In genomic region chr13:3804186-3804585, GRCm38 (mm10) we compare ENCODE assay signal across 16 mouse cellular contexts. TPM values are rescaled to one million over a fixed set of nuclear protein-coding genes. Genes with fewer than 3 reads are reported as not detected.
DNase-seq lines count a peak whose midpoint lies in the region; TF ChIP-seq lines count a peak whose summit lies in the region.
"Had no signal": no experiment of that assay in that cellular context is flagged by ENCODE, and none has a peak within 500 bp of the region (broad histone marks: within the 10 kb centered on the region; RNA-seq: fewer than 3 reads in every experiment).

Calml3 (minus strand) TSS chr13:3804316.

- no peak for TF ChIP-seq POLR2A in lung, adult 2 months (IDR thresholded peaks at IDR 0.05; ENCODE audit: borderline replicate concordance, extremely low read depth, low read depth, low read length)

- WGBS in lung, adult 2 months: 78% methylated on average over 13 of the region's 13 CpGs

- no peak within 1 kb of the TSS for H3K4me3 ChIP-seq in lung, adult 2 months (replicated peaks; ENCODE audit: extremely low read depth, low read depth, low read length)
- H3K4me3 ChIP-seq: left cerebral cortex, adult 2 months; midbrain, embryonic 15.5 days; neural tube, embryonic 13.5 days had no signal

- TF ChIP-seq CTCF in lung, adult 2 months (IDR thresholded peaks at IDR 0.05; ENCODE audit: insufficient read depth, low read length): no peak

- H3K4me1 ChIP-seq in lung, adult 2 months (ENCODE audit: control insufficient read depth, insufficient read depth, low read length): no peaks in the 10 kb centered on the region; the same call in 1 of the 2 replicates
- H3K4me1 ChIP-seq: midbrain, embryonic 15.5 days; neural tube, embryonic 13.5 days had no signal

- no peak for DNase-seq in lung, adult 2 months
- no peak for DNase-seq in lung, postnatal 36 days
- peak; percentile 93 for DNase-seq in gonadal fat pad, adult 2 months (ENCODE audit: low read depth)
- DNase-seq in kidney, postnatal 14 days: peak; percentile 46
- peak; percentile 37 for DNase-seq in testis, postnatal 10 days (ENCODE audit: low spot score)
- no peak for DNase-seq in adrenal gland, postnatal 36 days
- DNase-seq in gastrocnemius, adult 18-20 months (ENCODE audit: low spot score): no peak
- DNase-seq in adrenal gland, postnatal 4 days (ENCODE audit: low spot score in 2 of 2): no peak
- DNase-seq: cerebellum, adult 9-11 months; thymus, postnatal 36 days had no signal

RNA-seq across cellular contexts. Expression of gene Calml3, which starts in this region (rescaled TPM):
- polyA plus RNA-seq in lung, adult 2 months (2012; rRNA removed): 3.6 and 81.6 TPM in 2 replicates
- polyA plus RNA-seq in gonadal fat pad, adult 2 months (2012; rRNA removed): 117 and 186 TPM in 2 replicates
- total RNA-seq in adrenal gland, postnatal 36 days (2021): under 1 TPM; 0.33 to 0.36 TPM
- total RNA-seq in gastrocnemius, adult 18-20 months (2021): not detected
- total RNA-seq in adrenal gland, postnatal 4 days (2021): not detected
- total RNA-seq: hematopoietic stem cell, adult 5-6 weeks; left cerebral cortex, adult 2 months had no signal
- polyA plus RNA-seq: intestine, postnatal 0 days; macrophage; midbrain, embryonic 15.5 days; neural tube, embryonic 13.5 days had no signal

Comparison
In these comparisons a context has a peak if more than half of its experiments do, and no peak if none do; other contexts are left out.
1. DNase-seq: peak in gonadal fat pad, adult 2 months (single experiment), kidney, postnatal 14 days (single experiment) and testis, postnatal 10 days (single experiment); none in lung, adult 2 months (single experiment), lung, postnatal 36 days (single experiment), adrenal gland, postnatal 36 days (0 of 2), gastrocnemius, adult 18-20 months (single experiment) and adrenal gland, postnatal 4 days (0 of 2).